Mouse (Mus musculus) thymus, adult 18-20 months (tissue): ENCODE measurements around the gene Cdk8.

ENCODE experiments used
- DNase-seq, 2 experiments: peaks; one replicate each; pipeline ENCODE4 v3.0.0; 2022; ENCODE audit warnings: mixed read lengths in 2 of 2

Gene Cdk8

DNA sequence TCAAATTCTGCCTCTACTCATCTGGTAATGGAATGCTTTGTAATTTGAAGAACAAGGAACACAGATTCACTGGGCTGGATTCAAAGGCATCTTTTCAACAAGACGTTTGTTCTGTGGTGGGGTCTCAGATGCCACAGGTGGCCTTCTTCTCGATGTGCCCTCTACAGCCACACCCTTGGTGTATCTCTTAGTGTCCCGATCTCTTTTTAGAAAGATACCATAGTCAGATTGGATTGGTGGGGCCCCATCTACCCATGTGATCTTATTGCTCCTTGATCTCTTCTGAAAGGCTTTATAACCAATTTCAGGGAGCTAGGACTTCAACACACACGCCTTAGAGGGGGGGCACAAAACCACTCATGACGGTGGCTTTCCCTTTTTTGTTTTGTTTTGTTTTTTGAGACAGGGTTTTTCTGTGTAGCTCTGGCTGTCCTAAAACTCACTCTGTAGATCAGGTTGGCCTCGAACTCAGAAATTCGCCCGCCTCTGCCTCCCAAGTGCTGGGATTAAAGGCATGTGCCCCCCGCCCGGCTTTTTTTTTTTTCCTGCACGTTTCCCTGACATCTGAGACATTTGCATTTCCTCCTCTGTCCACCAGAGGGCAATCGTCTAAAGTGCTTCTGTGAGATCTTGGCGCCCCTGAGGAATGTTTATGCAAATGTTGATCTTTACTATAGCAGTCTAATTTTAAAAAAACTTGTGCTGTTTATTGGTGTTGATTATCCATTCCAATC is 99.2 kb downstream of the Cdk8 start:
- DNase-seq = no peak

DNA sequence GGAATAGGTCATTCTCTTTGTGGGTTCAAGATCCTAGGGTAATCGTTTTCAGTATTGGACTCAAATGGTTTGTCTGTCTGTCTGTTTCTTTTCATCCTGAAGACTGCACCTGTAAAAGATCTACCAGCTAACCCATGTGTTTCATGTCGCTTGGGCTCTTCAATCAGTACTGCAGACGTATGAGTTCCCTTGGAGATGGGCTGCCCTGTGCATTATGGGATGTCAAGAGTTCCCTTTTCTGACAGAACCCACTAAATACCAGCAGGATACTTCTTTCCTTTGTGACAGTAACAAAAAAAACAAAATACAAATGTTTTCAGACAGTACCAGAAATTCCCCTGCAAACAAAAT is 99.7 kb downstream of the Cdk8 start:
- DNase-seq = no peak

GRCm38 (mm10) chr5:146331131-146331530 is 100.1 kb downstream of the Cdk8 start:
- no peak for DNase-seq

DNA sequence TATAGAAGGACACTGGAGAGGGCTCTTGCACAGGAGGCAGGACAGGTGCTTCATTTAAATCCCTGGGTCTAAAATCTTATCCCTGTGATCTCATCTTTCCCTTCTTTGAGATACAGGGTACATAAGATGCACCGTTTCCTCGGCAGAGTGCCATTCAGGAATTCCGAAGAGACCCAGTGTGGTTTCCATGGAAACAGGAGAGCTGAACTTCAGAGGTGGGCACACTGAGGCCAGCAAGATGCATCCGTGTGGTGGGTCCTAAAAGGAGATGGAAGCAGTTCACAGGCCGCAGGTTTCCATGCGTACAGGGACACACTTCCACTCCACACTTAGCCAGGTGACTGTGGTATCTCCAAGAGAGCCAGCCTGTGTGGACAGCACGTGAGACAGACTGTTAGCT is 101.5 kb downstream of the Cdk8 start:
- no peak for DNase-seq

- DNase-seq = no peak
Observed at GRCm38 (mm10) chr5:146334410-146334809, 103.4 kb downstream of the Cdk8 start.

DNA sequence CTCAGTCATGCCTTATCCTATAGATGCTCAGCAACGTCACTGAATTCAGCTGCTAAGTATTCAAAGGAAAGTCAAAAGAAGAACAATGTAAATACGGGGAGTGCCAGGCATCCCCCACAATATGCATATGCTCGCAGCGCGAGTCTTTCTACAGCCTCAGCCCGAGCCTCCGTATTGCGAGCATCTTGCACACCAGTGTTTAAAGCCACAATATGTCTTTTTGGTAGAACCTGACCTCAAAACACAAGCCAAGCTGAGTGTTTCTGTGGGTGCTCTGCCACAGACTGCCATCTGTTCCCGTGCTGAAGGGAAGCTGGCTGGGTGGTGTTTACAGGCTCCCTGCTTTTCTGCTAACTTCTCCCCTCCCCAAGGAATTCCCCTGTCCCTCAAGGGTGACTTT is 107.0 kb downstream of the Cdk8 start:
- no peak for DNase-seq

- DNase-seq = no peak
Observed at GRCm38 (mm10) chr5:146340037-146340436, 109.0 kb downstream of the Cdk8 start.

DNA sequence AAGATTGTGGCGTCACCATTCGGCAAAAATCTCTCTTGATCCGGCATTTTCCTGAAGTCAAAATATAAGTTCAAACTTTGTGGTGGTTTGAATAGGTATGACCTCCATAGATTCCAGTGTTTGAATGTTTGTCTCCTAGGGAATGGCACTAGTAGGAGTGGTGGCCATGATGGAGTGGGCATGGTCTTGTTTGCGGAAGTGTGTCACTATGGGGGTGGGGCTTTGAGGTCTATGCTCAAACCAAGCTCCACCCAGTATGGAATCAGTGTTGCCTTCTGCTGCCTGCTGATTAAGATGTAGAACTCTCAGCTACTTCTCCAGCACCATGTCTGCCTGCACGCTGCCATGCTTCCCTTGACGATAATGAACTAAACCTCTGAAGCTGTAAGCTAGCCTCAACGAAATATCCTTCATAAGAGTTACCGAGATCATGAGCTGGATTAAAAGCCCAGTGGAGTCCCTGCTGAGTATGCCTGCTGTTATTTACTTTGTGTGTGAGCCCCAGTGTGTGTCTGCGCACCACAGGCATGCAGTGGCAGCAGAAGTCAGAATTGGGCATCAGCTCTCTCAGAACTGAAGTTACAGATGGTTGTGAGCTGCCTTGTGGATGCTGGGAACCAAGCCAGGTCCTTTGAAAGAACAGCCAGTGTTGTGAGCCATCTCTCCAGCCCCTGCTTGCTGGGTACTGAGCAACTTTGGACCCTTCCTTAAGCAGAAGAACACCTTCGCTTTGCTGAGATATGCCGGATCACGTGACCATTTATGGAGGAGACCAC is 114.1 kb downstream of the Cdk8 start:
- no peak for DNase-seq

GRCm38 (mm10) chr5:146347081-146347480 is 116.1 kb downstream of the Cdk8 start:
- DNase-seq = no peak

GRCm38 (mm10) chr5:146349183-146349582 is 118.2 kb downstream of the Cdk8 start:
- no peak for DNase-seq

- DNase-seq = no peak
Observed at GRCm38 (mm10) chr5:146350784-146351183, 119.8 kb downstream of the Cdk8 start.

- no peak for DNase-seq
Observed at GRCm38 (mm10) chr5:146352006-146352405, 121.0 kb downstream of the Cdk8 start.
